Mouse (Mus musculus) brain, adult 2 months (tissue): ENCODE results near the gene Tmem222.

ENCODE experiments used
- DNase-seq: peaks from one replicate; pipeline ENCODE4 v3.0.0; 2011; ENCODE audit warnings: low read depth, low spot score

The Tmem222 gene

GRCm38 (mm10) chr4:133251214-133251613 lies 26.4 kb downstream of the Tmem222 start:
- peak; percentile 31 for DNase-seq

- DNase-seq, result peak; percentile 82
Observed at GRCm38 (mm10) chr4:133250609-133251008, 27.0 kb downstream of the Tmem222 start.

- DNase-seq, result no peak
Observed at GRCm38 (mm10) chr4:133247806-133248449, 29.7 kb downstream of the Tmem222 start.

GRCm38 (mm10) chr4:133247072-133247471 lies 30.5 kb downstream of the Tmem222 start:
- DNase-seq, result no peak

- DNase-seq, result no peak
Observed at GRCm38 (mm10) chr4:133244289-133244688, 33.3 kb downstream of the Tmem222 start.

GRCm38 (mm10) chr4:133243538-133243937 lies 34.1 kb downstream of the Tmem222 start:
- no peak for DNase-seq

- no peak for DNase-seq
Observed at GRCm38 (mm10) chr4:133242710-133243109, 34.9 kb downstream of the Tmem222 start.

GRCm38 (mm10) chr4:133241910-133242309 lies 35.7 kb downstream of the Tmem222 start:
- DNase-seq, result no peak

- peak; percentile 91 for DNase-seq
Observed at GRCm38 (mm10) chr4:133240934-133241908, 36.4 kb downstream of the Tmem222 start.

GRCm38 (mm10) chr4:133240490-133240921 lies 37.1 kb downstream of the Tmem222 start, which contains the start of gene Map3k6:
TSS of gene Map3k6 (plus strand) at chr4:133240818.
- DNase-seq, result no peak

- no peak for DNase-seq
Observed at GRCm38 (mm10) chr4:133237911-133238310, 39.7 kb downstream of the Tmem222 start.

- DNase-seq, result no peak
Observed at GRCm38 (mm10) chr4:133235415-133235814, 42.2 kb downstream of the Tmem222 start.

GRCm38 (mm10) chr4:133234771-133235170 lies 42.8 kb downstream of the Tmem222 start:
- no peak for DNase-seq

GRCm38 (mm10) chr4:133233285-133233976 lies 44.2 kb downstream of the Tmem222 start:
- DNase-seq, result peak; percentile 61

- no peak for DNase-seq
Observed at GRCm38 (mm10) chr4:133229582-133229981, 48.0 kb downstream of the Tmem222 start.

- no peak for DNase-seq
Observed at GRCm38 (mm10) chr4:133227636-133228035, 50.0 kb downstream of the Tmem222 start.

- DNase-seq, result no peak
Observed at GRCm38 (mm10) chr4:133226073-133226472, 51.5 kb downstream of the Tmem222 start.

- no peak for DNase-seq
Observed at GRCm38 (mm10) chr4:133223875-133224274, 53.7 kb downstream of the Tmem222 start.

- no peak for DNase-seq
Observed at GRCm38 (mm10) chr4:133221701-133222100, 55.9 kb downstream of the Tmem222 start.

GRCm38 (mm10) chr4:133220656-133221055 lies 56.9 kb downstream of the Tmem222 start:
- DNase-seq, result no peak

- no peak for DNase-seq
Observed at GRCm38 (mm10) chr4:133218745-133219144, 58.8 kb downstream of the Tmem222 start.

- peak; percentile 60 for DNase-seq
Observed at GRCm38 (mm10) chr4:133217641-133218040, 60.0 kb downstream of the Tmem222 start.
